Mouse (Mus musculus): ENCODE data around the gene Nap1l4. TPM values are rescaled to one million over a fixed set of nuclear protein-coding genes. Genes with fewer than 3 reads are reported as not detected.

The Nap1l4 gene
- polyA plus RNA-seq, 1 experiment from 2014 or later: 410 TPM

- Histone ChIP-seq H3K4me1 (no peaks in the 10 kb centered on the region), H3K27me3 (ENCODE audit: low read depth, poor library complexity, severe bottlenecking) (no peaks in the 10 kb centered on the region), H3K36me3 (peaks cover 39% of the 10 kb centered on the region), H3K9me3 (replicated peaks) (no peaks in the 10 kb centered on the region), H3K27ac (no peak overlapping the region), H3K4me3 (no peak overlapping the region)
- no peak for DNase-seq (ENCODE audit: low spot score)
- WGBS: 91% methylated on average over 3 of the region's 3 CpGs
Measured at GRCm38 (mm10) chr7:143510593-143511334, 38.1 kb downstream of the Nap1l4 start.

GRCm38 (mm10) chr7:143509566-143509965, 39.3 kb downstream of the Nap1l4 start:
- Histone ChIP-seq H3K4me3 (no peak overlapping the region), H3K27ac (no peak overlapping the region), H3K4me1 (no peaks in the 10 kb centered on the region), H3K36me3 (peaks cover 27% of the 10 kb centered on the region), H3K9me3 (replicated peaks) (no peaks in the 10 kb centered on the region), H3K27me3 (ENCODE audit: low read depth, poor library complexity, severe bottlenecking) (peaks cover 8% of the 10 kb centered on the region)
- WGBS: 85% methylated on average over 1 of the region's 1 CpGs
- no peak for DNase-seq (ENCODE audit: low spot score)

GRCm38 (mm10) chr7:143506675-143507074, 42.2 kb downstream of the Nap1l4 start:
- Histone ChIP-seq H3K9me3 (replicated peaks) (no peaks in the 10 kb centered on the region), H3K36me3 (no peaks in the 10 kb centered on the region), H3K4me3 (no peak overlapping the region), H3K4me1 (peaks cover 12% of the 10 kb centered on the region), H3K27ac (no peak overlapping the region), H3K27me3 (ENCODE audit: low read depth, poor library complexity, severe bottlenecking) (peaks cover 37% of the 10 kb centered on the region)
- WGBS: 30% methylated on average over 7 of the region's 7 CpGs
- peak; percentile 58 for DNase-seq (ENCODE audit: low spot score)

GRCm38 (mm10) chr7:143506271-143506670, 42.6 kb downstream of the Nap1l4 start:
- 66% methylated on average over 7 of the region's 7 CpGs for WGBS
- no peak overlapping the region for H3K4me3 ChIP-seq
- peaks cover 16% of the 10 kb centered on the region for H3K4me1 ChIP-seq
- H3K27ac ChIP-seq: no peak overlapping the region
- no peaks in the 10 kb centered on the region for H3K9me3 ChIP-seq (replicated peaks)
- no peak for DNase-seq (ENCODE audit: low spot score)
- H3K36me3 ChIP-seq: no peaks in the 10 kb centered on the region
- peaks cover 41% of the 10 kb centered on the region for H3K27me3 ChIP-seq (ENCODE audit: low read depth, poor library complexity, severe bottlenecking)

GRCm38 (mm10) chr7:143505823-143506222, 43.1 kb downstream of the Nap1l4 start:
- Histone ChIP-seq H3K4me3 (no peak overlapping the region), H3K27me3 (ENCODE audit: low read depth, poor library complexity, severe bottlenecking) (peaks cover 46% of the 10 kb centered on the region), H3K9me3 (replicated peaks) (no peaks in the 10 kb centered on the region), H3K27ac (no peak overlapping the region), H3K36me3 (no peaks in the 10 kb centered on the region), H3K4me1 (peaks cover 17% of the 10 kb centered on the region)
- WGBS: 28% methylated on average over 11 of the region's 11 CpGs
- peak; percentile 81 for DNase-seq (ENCODE audit: low spot score)

- no peak for DNase-seq (ENCODE audit: low spot score)
- H3K36me3 ChIP-seq: no peaks in the 10 kb centered on the region
- peaks cover 50% of the 10 kb centered on the region for H3K27me3 ChIP-seq (ENCODE audit: low read depth, poor library complexity, severe bottlenecking)
- H3K9me3 ChIP-seq (replicated peaks): no peaks in the 10 kb centered on the region
- H3K4me3 ChIP-seq: no peak overlapping the region
- H3K4me1 ChIP-seq: peaks cover 17% of the 10 kb centered on the region
- 90% methylated on average over 2 of the region's 2 CpGs for WGBS
- no peak overlapping the region for H3K27ac ChIP-seq
Measured at GRCm38 (mm10) chr7:143505411-143505810, 43.5 kb downstream of the Nap1l4 start.

- no peaks in the 10 kb centered on the region for H3K9me3 ChIP-seq (replicated peaks)
- no peak overlapping the region for H3K4me3 ChIP-seq
- H3K27me3 ChIP-seq (ENCODE audit: low read depth, poor library complexity, severe bottlenecking): peaks cover 65% of the 10 kb centered on the region
- peaks cover 17% of the 10 kb centered on the region for H3K4me1 ChIP-seq
- no peak overlapping the region for H3K27ac ChIP-seq
- no peaks in the 10 kb centered on the region for H3K36me3 ChIP-seq
- no peak for DNase-seq (ENCODE audit: low spot score)
- WGBS: 87% methylated on average over 6 of the region's 6 CpGs
Measured at GRCm38 (mm10) chr7:143503926-143504325, 45.0 kb downstream of the Nap1l4 start.

GRCm38 (mm10) chr7:143502418-143503200, 46.3 kb downstream of the Nap1l4 start, which contains the start of gene Phlda2:
TSS of gene Phlda2 (minus strand) at chr7:143503150.
- H3K4me3 ChIP-seq: peak within 1 kb of the TSS; percentile 55
- WGBS: 3% methylated on average over 51 of the region's 51 CpGs
- H3K4me1 ChIP-seq: peaks cover 17% of the 10 kb centered on the region
- H3K27me3 ChIP-seq (ENCODE audit: low read depth, poor library complexity, severe bottlenecking): peaks cover 67% of the 10 kb centered on the region
- H3K27ac ChIP-seq: peak within 1 kb of the TSS; percentile 67
- DNase-seq (ENCODE audit: low spot score): no peak
- no peaks in the 10 kb centered on the region for H3K9me3 ChIP-seq (replicated peaks)
- H3K36me3 ChIP-seq: no peaks in the 10 kb centered on the region

- 5% methylated on average over 55 of the region's 55 CpGs for WGBS
- Histone ChIP-seq H3K27ac (peak overlapping the region; percentile 4; the same call in 1 of the 2 replicates), H3K4me1 (peaks cover 17% of the 10 kb centered on the region), H3K9me3 (replicated peaks) (no peaks in the 10 kb centered on the region), H3K27me3 (ENCODE audit: low read depth, poor library complexity, severe bottlenecking) (peaks cover 67% of the 10 kb centered on the region), H3K36me3 (no peaks in the 10 kb centered on the region), H3K4me3 (peak overlapping the region; percentile 55)
- peak; percentile 70 for DNase-seq (ENCODE audit: low spot score)
Measured at GRCm38 (mm10) chr7:143501643-143502417, 47.1 kb downstream of the Nap1l4 start.

GRCm38 (mm10) chr7:143500912-143501311, 48.0 kb downstream of the Nap1l4 start:
- H3K9me3 ChIP-seq (replicated peaks): no peaks in the 10 kb centered on the region
- H3K27ac ChIP-seq: no peak overlapping the region
- WGBS: 22% methylated on average over 2 of the region's 2 CpGs
- H3K36me3 ChIP-seq: no peaks in the 10 kb centered on the region
- no peak overlapping the region for H3K4me3 ChIP-seq
- no peak for DNase-seq (ENCODE audit: low spot score)
- H3K4me1 ChIP-seq: peaks cover 17% of the 10 kb centered on the region
- peaks cover 67% of the 10 kb centered on the region for H3K27me3 ChIP-seq (ENCODE audit: low read depth, poor library complexity, severe bottlenecking)

- peaks cover 48% of the 10 kb centered on the region for H3K27me3 ChIP-seq (ENCODE audit: low read depth, poor library complexity, severe bottlenecking)
Measured at GRCm38 (mm10) chr7:143498584-143498983, 50.3 kb downstream of the Nap1l4 start.

GRCm38 (mm10) chr7:143495104-143495961, 53.6 kb downstream of the Nap1l4 start:
- Histone ChIP-seq H3K27me3 (ENCODE audit: low read depth, poor library complexity, severe bottlenecking) (peaks cover 30% of the 10 kb centered on the region), H3K4me1 (peaks cover 5% of the 10 kb centered on the region), H3K36me3 (no peaks in the 10 kb centered on the region), H3K27ac (no peak overlapping the region), H3K4me3 (no peak overlapping the region), H3K9me3 (replicated peaks) (no peaks in the 10 kb centered on the region)
- 80% methylated on average over 8 of the region's 8 CpGs for WGBS
- no peak for DNase-seq (ENCODE audit: low spot score)

More at GRCm38 (mm10) chr7:143498584-143498983, 50.3 kb downstream of the Nap1l4 start:
- no peak overlapping the region for H3K4me3 ChIP-seq
- DNase-seq (ENCODE audit: low spot score): no peak
- H3K27ac ChIP-seq: no peak overlapping the region
- H3K36me3 ChIP-seq: no peaks in the 10 kb centered on the region
- WGBS: 90% methylated on average over 4 of the region's 4 CpGs
- peaks cover 17% of the 10 kb centered on the region for H3K4me1 ChIP-seq
- no peaks in the 10 kb centered on the region for H3K9me3 ChIP-seq (replicated peaks)
